Mouse (Mus musculus) testis, adult 2 months (tissue): ENCODE data around the gene Rae1. TPM values are rescaled to one million over a fixed set of nuclear protein-coding genes. Genes with fewer than 3 reads are reported as not detected.

Source experiments
- H3K27ac ChIP-seq: fragments of 200-500 bp; 2 replicates; pipeline ENCODE4 v1.5.1; 2012; ENCODE audit warnings: low read depth, low read length; ENCODE audit not compliant: control insufficient read depth, insufficient read depth
- H3K27me3 ChIP-seq: fragments of 200-500 bp; 2 replicates; pipeline ENCODE4 v1.6.1; 2012; ENCODE audit warnings: mild to moderate bottlenecking, low read length, moderate library complexity; ENCODE audit not compliant: control insufficient read depth, insufficient read depth
- H3K36me3 ChIP-seq: fragments of 200-500 bp; 2 replicates; pipeline ENCODE4 v1.6.1; 2012; ENCODE audit warnings: mild to moderate bottlenecking, low read length; ENCODE audit not compliant: control insufficient read depth, insufficient read depth
- H3K4me1 ChIP-seq: fragments of 200-500 bp; 2 replicates; pipeline ENCODE4 v1.6.1; 2012; ENCODE audit warnings: low read length; ENCODE audit not compliant: control insufficient read depth, insufficient read depth
- H3K4me3 ChIP-seq: fragments of 200-500 bp; 2 replicates; pipeline ENCODE4 v1.5.1; 2012; ENCODE audit warnings: low read depth, mild to moderate bottlenecking, low read length, moderate library complexity, mixed read lengths; ENCODE audit not compliant: control insufficient read depth
- CTCF ChIP-seq: fragments of 200-500 bp; IDR thresholded peaks from 2 replicates; pipeline ENCODE4 v1.5.1; 2012; ENCODE audit warnings: low read depth, mild to moderate bottlenecking, inconsistent platforms, low read length, moderate library complexity; ENCODE audit not compliant: control insufficient read depth, insufficient read depth, insufficient replicate concordance
- POLR2A ChIP-seq: fragments of 200-500 bp; IDR thresholded peaks from 2 replicates; pipeline ENCODE4 v1.6.1; 2012; ENCODE audit warnings: low read depth, mild to moderate bottlenecking, inconsistent platforms, low read length, moderate library complexity; ENCODE audit not compliant: control insufficient read depth
- polyA plus RNA-seq: library from polyadenylated mRNA; depleted of rRNA; stranded (reverse); fragments of >200 nt; gene quantifications from 2 replicates; pipeline ENCODE4 v1.2.3, GENCODE M21; 2012

The Rae1 gene
- polyA plus RNA-seq, 1 experiment: 77.9 TPM

GRCm38 (mm10) chr2:173022813-173023212, 22.9 kb downstream of the Rae1 start:
- Histone ChIP-seq H3K27ac (no peak overlapping the region; the same call in 1 of the 2 replicates), H3K36me3 (no peaks in the 10 kb centered on the region), H3K4me1 (peaks cover 38% of the 10 kb centered on the region), H3K27me3 (no peaks in the 10 kb centered on the region), H3K4me3 (peak overlapping the region; percentile 81)
- no peak for TF ChIP-seq POLR2A
- TF ChIP-seq CTCF: no peak

- Histone ChIP-seq H3K36me3 (no peaks in the 10 kb centered on the region), H3K27ac (no peak overlapping the region), H3K4me1 (peaks cover 37% of the 10 kb centered on the region), H3K27me3 (no peaks in the 10 kb centered on the region), H3K4me3 (no peak overlapping the region)
- no peak for TF ChIP-seq POLR2A
- TF ChIP-seq CTCF: no peak
These were observed 23.5 kb downstream of the Rae1 start for GRCm38 (mm10) chr2:173023371-173023851.

DNA sequence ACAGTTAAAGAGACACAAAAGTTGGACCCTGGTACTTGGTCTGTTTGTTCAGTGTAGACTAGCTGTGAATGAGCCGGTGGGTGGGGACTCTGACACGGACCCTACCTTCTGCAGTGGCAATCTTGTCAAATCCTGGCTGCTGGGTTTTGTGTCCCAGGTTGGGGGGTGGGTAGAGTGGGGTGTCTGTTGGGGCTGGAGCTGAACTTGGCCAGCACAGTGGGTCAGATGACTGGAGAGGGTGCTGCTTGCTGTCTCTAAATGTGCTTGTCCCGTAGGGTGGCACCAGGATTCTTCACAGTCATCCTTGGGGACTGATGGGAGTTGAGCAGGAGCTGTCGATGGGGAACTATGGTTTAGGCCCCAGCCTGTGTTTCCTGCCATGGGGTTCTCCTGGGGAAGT, 24.0 kb downstream of the Rae1 start:
- Histone ChIP-seq H3K36me3 (no peaks in the 10 kb centered on the region), H3K27me3 (no peaks in the 10 kb centered on the region), H3K27ac (no peak overlapping the region), H3K4me3 (no peak overlapping the region), H3K4me1 (peaks cover 32% of the 10 kb centered on the region)
- TF ChIP-seq CTCF (no peak), POLR2A (no peak)

DNA sequence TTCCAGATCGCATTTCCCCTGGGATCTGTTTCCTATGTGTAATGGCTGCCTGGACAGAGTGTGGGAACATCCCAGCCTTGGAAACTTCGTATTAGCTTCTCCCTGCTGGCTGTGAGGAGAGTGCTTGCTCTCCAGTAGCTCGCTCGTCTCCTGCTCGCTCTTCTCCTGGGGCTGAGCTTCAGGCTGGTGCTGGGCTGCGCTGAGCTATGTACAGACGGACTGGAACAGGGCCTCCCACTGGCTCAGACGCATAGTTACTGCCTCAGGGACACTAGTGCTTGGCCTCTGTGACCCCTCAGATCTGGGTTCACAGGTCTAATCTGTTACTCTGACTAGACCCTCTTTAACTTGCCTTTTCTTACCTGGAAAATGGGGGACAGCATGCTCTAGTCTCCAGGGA, 24.5 kb downstream of the Rae1 start:
- Histone ChIP-seq H3K4me3 (no peak overlapping the region), H3K27ac (no peak overlapping the region), H3K36me3 (no peaks in the 10 kb centered on the region), H3K27me3 (no peaks in the 10 kb centered on the region), H3K4me1 (peaks cover 27% of the 10 kb centered on the region)
- TF ChIP-seq POLR2A (no peak), CTCF (no peak)

GRCm38 (mm10) chr2:173024938-173025337, 25.0 kb downstream of the Rae1 start:
- H3K4me3 ChIP-seq: no peak overlapping the region
- no peaks in the 10 kb centered on the region for H3K27me3 ChIP-seq
- TF ChIP-seq POLR2A (no peak), CTCF (no peak)
- peaks cover 22% of the 10 kb centered on the region for H3K4me1 ChIP-seq
- H3K27ac ChIP-seq: no peak overlapping the region
- H3K36me3 ChIP-seq: no peaks in the 10 kb centered on the region

- Histone ChIP-seq H3K4me1 (peaks cover 10% of the 10 kb centered on the region), H3K27me3 (no peaks in the 10 kb centered on the region), H3K4me3 (no peak overlapping the region), H3K36me3 (no peaks in the 10 kb centered on the region), H3K27ac (no peak overlapping the region)
- no peak for TF ChIP-seq POLR2A
- no peak for TF ChIP-seq CTCF
These were observed 26.4 kb downstream of the Rae1 start for GRCm38 (mm10) chr2:173026286-173026685.

DNA sequence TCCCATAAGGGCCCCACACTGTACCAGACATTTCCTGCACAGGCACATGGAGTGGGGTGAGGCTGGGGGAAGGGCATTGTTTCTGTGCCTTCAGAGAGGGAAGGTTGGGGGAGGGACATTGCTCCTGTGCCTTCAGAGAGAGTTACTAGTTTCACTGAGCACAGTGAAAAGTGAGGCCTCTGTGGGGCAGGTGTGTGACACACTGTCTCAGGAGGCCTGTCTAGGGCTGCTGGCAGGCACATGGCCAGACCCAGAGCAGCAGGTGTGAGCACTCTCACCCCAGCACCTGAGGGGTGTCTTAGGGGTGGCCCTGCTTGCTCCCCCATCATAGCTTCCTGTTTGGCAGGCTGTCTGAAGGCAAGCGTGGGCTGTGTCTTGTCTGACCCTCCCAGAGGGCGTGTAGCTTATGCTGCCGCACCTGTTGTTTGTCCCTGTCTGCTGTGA, 26.8 kb downstream of the Rae1 start:
- H3K4me1 ChIP-seq: peaks cover 7% of the 10 kb centered on the region
- no peak overlapping the region for H3K27ac ChIP-seq
- no peak overlapping the region for H3K4me3 ChIP-seq
- TF ChIP-seq POLR2A (no peak), CTCF (no peak)
- no peaks in the 10 kb centered on the region for H3K36me3 ChIP-seq
- no peaks in the 10 kb centered on the region for H3K27me3 ChIP-seq
